Mouse (Mus musculus) G1E (cell line): ENCODE data around the gene Igsf10. TPM values are rescaled to one million over a fixed set of nuclear protein-coding genes. Genes with fewer than 3 reads are reported as not detected.

ENCODE experiments used
- ATAC-seq: 2 replicates; pipeline ENCODE4 v1.8.0; 2016; ENCODE audit warnings: mild to moderate bottlenecking; ENCODE audit not compliant: insufficient number of reproducible peaks, poor library complexity, low FRiP score, severe bottlenecking; ENCODE audit errors: extremely low read depth
- DNase-seq: peaks from one replicate; pipeline ENCODE4 v3.0.0; 2012; ENCODE audit warnings: low spot score
- H3K27me3 ChIP-seq: 2 replicates; pipeline ENCODE4 v1.6.1; 2012; ENCODE audit warnings: mild to moderate bottlenecking, low read length, inconsistent platforms; ENCODE audit not compliant: insufficient read depth
- H3K36me3 ChIP-seq: replicated peaks from 2 replicates; pipeline ENCODE3; 2012; ENCODE audit warnings: mild to moderate bottlenecking, inconsistent platforms
- H3K4me1 ChIP-seq: 2 replicates; pipeline ENCODE4 v1.6.1; 2012; ENCODE audit warnings: low read depth, low read length, inconsistent platforms, mixed read lengths; ENCODE audit not compliant: insufficient read depth
- H3K4me3 ChIP-seq: 2 replicates; pipeline ENCODE4 v1.5.1; 2012; ENCODE audit warnings: low read depth, mild to moderate bottlenecking, inconsistent platforms, low read length, moderate library complexity, mixed read lengths
- H3K9me3 ChIP-seq: replicated peaks from 2 replicates; pipeline ENCODE4 v1.6.1; 2012; ENCODE audit warnings: inconsistent platforms
- CTCF ChIP-seq: IDR thresholded peaks from 2 replicates; pipeline ENCODE4 v1.5.1; 2012; ENCODE audit warnings: low read depth, low read length, inconsistent platforms, mixed read lengths
- GATA1 ChIP-seq: IDR thresholded peaks from 2 replicates; pipeline ENCODE4 v1.6.1; 2012; ENCODE audit warnings: borderline replicate concordance, low read length, inconsistent platforms, mixed read lengths
- GATA2 ChIP-seq: IDR thresholded peaks from 2 replicates; pipeline ENCODE4 v1.6.1; 2012; ENCODE audit warnings: low read depth, low read length, inconsistent platforms, borderline replicate concordance
- POLR2AphosphoS5 ChIP-seq: IDR thresholded peaks from 2 replicates; pipeline ENCODE4 v1.6.1; 2012; ENCODE audit warnings: low read depth, low read length, inconsistent platforms; ENCODE audit not compliant: insufficient replicate concordance
- TAL1 ChIP-seq: conservative IDR thresholded peaks from 2 replicates; pipeline ENCODE4 v1.6.1; 2012; ENCODE audit warnings: low read depth, low read length, inconsistent platforms, mixed read lengths
- polyA plus RNA-seq: library from polyadenylated mRNA; stranded (reverse); fragments of >175 nt; gene quantifications from 2 replicates; pipeline ENCODE4 v1.2.3, GENCODE M21; 2012
- total RNA-seq, 2 experiments: library from RNA; stranded (forward) in 1 of 2; stranded (reverse) in 1 of 2; fragments of 200-1000 nt in 1 of 2; fragments of >200 nt in 1 of 2; fragmentation: Nextera tagmentation in 1 of 2; gene quantifications; 2 replicates each; pipeline ENCODE4 v1.2.3; 2014 to 2017

The Igsf10 gene
- total and polyA plus RNA-seq, 3 experiments = 0.16 TPM; not detected in 2

DNA sequence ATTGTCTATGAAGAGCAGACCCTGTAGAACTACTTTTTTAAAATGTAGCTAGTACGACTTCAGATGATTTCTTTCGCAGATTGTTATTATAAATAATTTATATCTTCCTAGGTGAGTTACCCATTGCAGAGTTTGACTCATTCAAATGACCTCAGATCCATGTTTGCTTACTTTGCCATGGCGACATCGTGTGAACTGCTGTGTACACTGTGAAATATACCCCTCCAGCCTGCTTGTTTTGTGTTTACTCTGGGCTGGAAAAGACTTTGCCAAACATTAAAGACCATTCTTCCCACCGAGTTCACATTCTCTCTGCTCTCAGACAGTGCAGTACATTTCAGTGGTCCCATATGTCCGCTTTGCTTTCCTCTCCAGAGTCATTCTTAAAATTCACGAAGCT is 28.1 kb downstream of the Igsf10 start:
- ATAC-seq (no peak), DNase-seq (no peak)
- H3K4me1 ChIP-seq = no peaks in the 10 kb centered on the region
- TF ChIP-seq TAL1 (no peak), CTCF (no peak), GATA1 (no peak), GATA2 (no peak), POLR2AphosphoS5 (no peak)
- no peaks in the 10 kb centered on the region for H3K36me3 ChIP-seq
- no peaks in the 10 kb centered on the region for H3K27me3 ChIP-seq
- H3K9me3 ChIP-seq = 0 out of 2 replicates have a peak, but pooled peaks cover 2% of the 10 kb centered on the region
- no peak overlapping the region for H3K4me3 ChIP-seq

DNA sequence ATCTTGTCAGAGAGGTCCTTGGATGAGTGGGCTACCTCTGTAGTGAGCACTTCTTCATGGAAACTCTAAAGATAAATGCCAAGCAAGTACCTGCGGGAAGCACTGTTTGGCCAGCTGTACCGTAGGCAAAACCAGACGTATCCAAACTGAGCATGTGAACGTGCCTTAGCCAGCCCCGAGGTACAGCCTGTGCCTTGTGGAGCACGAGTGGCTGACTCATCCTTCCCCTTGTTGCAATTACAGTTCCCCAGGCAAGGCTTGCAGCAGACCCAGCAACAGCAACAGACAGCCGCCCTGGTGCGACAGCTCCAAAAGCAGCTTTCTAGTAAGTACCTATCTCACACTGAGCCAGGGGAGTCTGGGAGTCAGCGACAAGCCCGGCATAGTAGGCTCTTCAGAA is 31.6 kb downstream of the Igsf10 start:
- TF ChIP-seq GATA2 (no peak), CTCF (no peak), TAL1 (no peak), GATA1 (no peak), POLR2AphosphoS5 (no peak)
- H3K4me3 ChIP-seq = no peak overlapping the region
- no peaks in the 10 kb centered on the region for H3K27me3 ChIP-seq
- DNase-seq (no peak), ATAC-seq (no peak)
- H3K9me3 ChIP-seq = 0 out of 2 replicates have a peak, but pooled peaks cover under 1% of the 10 kb centered on the region
- H3K36me3 ChIP-seq = no peaks in the 10 kb centered on the region
- H3K4me1 ChIP-seq = no peaks in the 10 kb centered on the region

DNA sequence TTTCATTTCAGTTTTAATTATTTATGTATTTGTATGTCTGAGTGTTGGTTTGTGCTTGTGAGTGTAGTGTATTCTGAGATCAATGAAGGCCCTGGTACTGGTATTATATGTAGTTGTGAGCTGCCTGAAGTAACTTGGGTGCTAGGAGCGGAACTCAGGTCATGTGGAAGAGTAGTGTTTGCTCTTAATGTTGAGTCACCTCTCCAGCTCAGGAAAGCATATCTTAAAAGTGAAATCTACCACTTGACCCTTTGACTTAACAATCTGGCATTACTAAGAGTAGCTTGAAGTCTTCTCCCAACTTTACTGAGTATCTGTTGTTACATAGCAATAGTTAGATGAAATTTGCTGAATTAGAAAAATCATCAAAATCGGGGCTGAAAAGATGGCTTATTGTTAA is 38.7 kb downstream of the Igsf10 start:
- Histone ChIP-seq H3K9me3 (no peaks in the 10 kb centered on the region), H3K27me3 (no peaks in the 10 kb centered on the region), H3K36me3 (no peaks in the 10 kb centered on the region), H3K4me3 (no peak overlapping the region), H3K4me1 (no peaks in the 10 kb centered on the region)
- DNase-seq (no peak), ATAC-seq (no peak)
- TF ChIP-seq GATA2 (no peak), CTCF (no peak), GATA1 (no peak), POLR2AphosphoS5 (no peak), TAL1 (no peak)

DNA sequence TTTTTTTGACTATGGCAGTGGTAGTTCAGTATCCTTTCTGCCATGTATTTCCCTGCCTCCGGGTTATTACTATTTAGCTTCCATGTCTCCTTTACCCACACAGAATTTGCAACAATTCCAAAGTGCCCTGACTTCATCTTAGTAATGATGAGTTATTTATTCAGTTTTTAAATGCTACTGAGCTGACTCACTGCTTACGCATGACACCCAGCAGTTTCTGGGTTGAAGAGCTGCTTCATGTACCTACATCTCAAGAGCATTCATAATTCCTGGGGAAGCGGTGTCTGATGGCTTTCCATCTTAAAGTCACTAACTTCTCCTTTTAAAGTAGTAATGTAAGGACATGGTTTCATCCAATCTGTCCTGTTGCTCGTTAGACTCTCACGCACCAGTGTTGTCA is 39.2 kb downstream of the Igsf10 start:
- H3K36me3 ChIP-seq = no peaks in the 10 kb centered on the region
- TF ChIP-seq TAL1 (no peak), CTCF (no peak)

DNA sequence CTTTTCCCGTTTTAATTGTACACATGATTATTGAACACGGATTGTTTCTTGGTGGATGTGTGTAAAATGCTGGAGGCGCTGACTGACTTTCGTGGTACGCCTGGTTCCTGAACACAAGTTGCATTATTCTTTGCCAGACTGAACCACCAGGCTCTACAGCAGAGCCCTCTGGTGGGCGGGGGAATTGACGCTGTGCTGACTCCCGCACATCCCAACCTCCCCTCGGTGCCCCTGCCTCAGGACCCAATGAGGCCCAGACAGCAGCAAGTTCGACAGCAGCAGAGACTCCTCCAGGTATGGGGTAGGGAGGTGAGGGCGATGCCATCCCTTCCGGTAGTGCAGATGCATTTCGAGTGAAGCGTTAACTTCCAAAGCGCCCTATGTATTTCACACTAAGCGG is 46.5 kb downstream of the Igsf10 start:
- TF ChIP-seq GATA1 = no peak
- DNase-seq (no peak), ATAC-seq (no peak)
- Histone ChIP-seq H3K36me3 (no peaks in the 10 kb centered on the region), H3K27me3 (no peaks in the 10 kb centered on the region), H3K9me3 (no peaks in the 10 kb centered on the region), H3K4me1 (no peaks in the 10 kb centered on the region), H3K4me3 (no peak overlapping the region)

More for the DNA sequence above, 39.2 kb downstream of the Igsf10 start:
- DNase-seq (no peak), ATAC-seq (no peak)
- Histone ChIP-seq H3K4me3 (no peak overlapping the region), H3K4me1 (no peaks in the 10 kb centered on the region), H3K9me3 (no peaks in the 10 kb centered on the region), H3K27me3 (no peaks in the 10 kb centered on the region)

DNA sequence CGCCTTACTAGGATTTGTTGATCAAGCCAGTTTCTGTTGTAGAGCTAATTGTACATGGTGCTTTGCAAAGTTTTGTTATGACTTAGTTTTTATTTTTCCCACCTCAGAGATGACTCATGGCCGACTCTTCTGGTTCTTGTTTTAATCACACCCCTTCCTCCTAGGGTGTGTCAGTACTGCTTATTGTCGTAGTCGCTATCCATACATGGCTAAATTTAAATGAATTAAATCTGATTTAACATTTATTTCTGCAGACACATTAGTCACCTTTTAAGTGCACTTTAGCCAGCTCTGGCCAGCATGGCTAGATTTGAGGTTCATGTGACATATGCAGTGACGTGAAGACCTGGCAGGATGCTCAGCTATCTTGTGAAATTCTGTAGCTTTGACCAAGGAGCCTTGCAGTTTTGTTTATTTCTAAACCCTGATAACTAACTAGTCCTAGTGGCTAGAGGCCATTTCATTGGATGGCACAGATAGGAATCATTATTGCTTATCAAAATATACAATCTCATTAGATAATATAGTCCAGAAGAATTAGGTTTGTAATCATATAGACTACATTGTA is 47.5 kb downstream of the Igsf10 start:
- Histone ChIP-seq H3K27me3 (no peaks in the 10 kb centered on the region), H3K4me3 (no peak overlapping the region), H3K9me3 (no peaks in the 10 kb centered on the region), H3K4me1 (no peaks in the 10 kb centered on the region), H3K36me3 (no peaks in the 10 kb centered on the region)
- no peak for ATAC-seq
- TF ChIP-seq GATA2 (no peak), CTCF (no peak)
- DNase-seq = no peak

DNA sequence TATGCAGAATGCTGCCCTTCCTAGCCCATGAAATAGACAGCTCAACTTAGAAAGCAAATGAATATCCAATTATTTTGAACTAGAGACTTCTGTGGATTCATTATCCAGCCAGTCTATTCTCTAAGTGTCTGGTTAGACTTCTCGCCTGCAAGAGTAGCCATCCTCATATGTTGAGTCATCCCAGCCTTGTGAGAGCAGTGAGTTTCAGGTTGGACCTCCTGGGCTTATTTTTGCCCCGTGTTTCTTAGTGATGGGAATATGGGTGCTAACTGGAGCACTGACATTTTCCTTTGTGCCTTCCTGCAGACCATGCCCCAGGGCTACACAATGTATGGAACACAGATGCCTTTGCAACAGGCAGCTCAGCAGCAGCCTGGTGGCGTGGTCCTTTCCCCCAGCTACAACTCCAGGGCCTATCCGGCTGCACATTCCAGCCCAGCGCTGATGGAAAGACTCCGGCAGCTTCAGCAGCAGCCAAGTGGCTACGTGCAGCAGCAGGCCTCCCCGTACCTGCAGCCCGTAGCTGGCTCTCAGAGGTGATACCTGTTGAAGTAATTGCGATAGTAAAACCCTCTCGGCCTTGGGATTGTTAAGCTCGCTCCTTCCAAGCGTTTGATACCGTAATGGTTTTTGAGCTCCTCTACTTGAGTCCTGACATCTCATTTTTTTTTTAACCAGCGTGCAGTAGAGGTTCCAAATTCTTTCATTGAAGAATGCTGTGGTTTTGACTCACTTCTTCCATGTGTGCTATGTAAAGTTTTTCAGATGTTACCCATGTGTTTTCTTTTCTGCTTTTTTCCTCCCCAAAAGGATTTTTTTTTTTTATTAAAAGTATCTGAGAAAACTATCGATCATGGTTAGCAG is 48.3 kb downstream of the Igsf10 start:
- H3K27me3 ChIP-seq = no peaks in the 10 kb centered on the region
- no peak overlapping the region for H3K4me3 ChIP-seq
- no peaks in the 10 kb centered on the region for H3K9me3 ChIP-seq
- no peaks in the 10 kb centered on the region for H3K36me3 ChIP-seq
- DNase-seq = no peak
- no peaks in the 10 kb centered on the region for H3K4me1 ChIP-seq
- ATAC-seq = no peak
- no peak for TF ChIP-seq POLR2AphosphoS5
